Mouse (Mus musculus): Measurements from ENCODE around the gene U2af2. TPM values are rescaled to one million over a fixed set of nuclear protein-coding genes. Genes with fewer than 3 reads are reported as not detected.
A peak's percentile ranks its signal among the peaks of the same experiment; 100 is the strongest.

U2af2 gene
- polyA plus RNA-seq, 1 experiment from 2014 or later, result 94.2 TPM

DNA sequence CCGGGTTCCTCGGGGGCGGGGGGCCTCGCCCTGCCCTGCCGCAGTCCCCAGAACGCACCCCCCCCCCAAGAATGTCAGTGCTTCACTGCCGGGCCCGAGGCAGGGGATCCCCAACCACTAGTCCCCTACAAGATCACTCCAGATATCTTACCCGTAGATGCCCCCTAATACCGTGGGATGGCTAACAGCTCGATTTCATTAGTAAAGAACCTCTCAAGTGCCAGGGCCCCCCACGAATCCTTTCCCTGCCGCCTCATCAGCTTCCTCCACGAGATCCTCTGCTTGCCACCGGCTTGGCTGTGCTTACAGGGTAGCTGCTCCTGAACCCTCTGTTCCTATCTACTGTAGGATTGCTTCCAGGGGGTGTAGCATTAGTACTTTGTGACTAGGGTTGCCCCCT lies 41.3 kb upstream of the U2af2 start:
- ATAC-seq (ENCODE audit: low FRiP score), result peak; percentile 40

DNA sequence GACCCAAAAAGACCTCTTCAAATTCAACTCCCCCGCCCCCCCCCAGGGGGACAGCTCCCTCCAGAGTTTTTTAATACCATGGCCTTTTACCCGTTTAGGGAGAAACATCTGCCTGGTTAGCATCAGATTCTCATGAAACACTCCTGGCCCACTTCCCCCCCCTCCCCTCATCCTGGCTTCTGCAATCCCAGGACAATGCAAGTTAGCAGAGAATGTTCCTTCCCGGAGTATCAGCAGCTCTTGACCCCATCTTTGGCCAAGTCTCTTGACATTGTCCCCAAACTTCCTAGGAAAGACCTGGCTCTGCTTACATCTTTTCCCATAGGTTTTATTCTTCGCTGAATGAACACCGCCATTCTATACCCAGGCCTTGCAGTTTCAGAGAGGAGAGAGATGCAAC lies 40.7 kb upstream of the U2af2 start:
- peak overlapping the region; percentile 94 for H3K27ac ChIP-seq (replicated peaks)
- ATAC-seq (ENCODE audit: low FRiP score), result no peak
- no peaks in the 10 kb centered on the region for H3K9me3 ChIP-seq (replicated peaks)
- peaks cover 25% of the 10 kb centered on the region for H3K36me3 ChIP-seq
- H3K4me2 ChIP-seq, result peak overlapping the region; percentile 82
- peak overlapping the region; percentile 84 for H3K4me3 ChIP-seq (replicated peaks)
- H3K9ac ChIP-seq (replicated peaks), result peak overlapping the region; percentile 97
- H3K4me1 ChIP-seq, result peaks cover 34% of the 10 kb centered on the region
- WGBS, result 46% methylated on average over 5 of the region's 5 CpGs
- H3K27me3 ChIP-seq (replicated peaks), result no peaks in the 10 kb centered on the region

More for the DNA sequence above, 41.3 kb upstream of the U2af2 start:
- Histone ChIP-seq H3K4me3 (replicated peaks) (peak overlapping the region; percentile 84), H3K27me3 (replicated peaks) (no peaks in the 10 kb centered on the region), H3K9me3 (replicated peaks) (no peaks in the 10 kb centered on the region), H3K4me2 (peak overlapping the region; percentile 82), H3K36me3 (peaks cover 23% of the 10 kb centered on the region), H3K4me1 (peaks cover 39% of the 10 kb centered on the region), H3K9ac (replicated peaks) (peak overlapping the region; percentile 97), H3K27ac (replicated peaks) (peak overlapping the region; percentile 94)
- under 1% methylated on average over 14 of the region's 15 CpGs for WGBS

GRCm38 (mm10) chr7:5029543-5029942 lies 32.4 kb upstream of the U2af2 start:
- no peak overlapping the region for H3K27ac ChIP-seq (replicated peaks)
- H3K9me3 ChIP-seq (replicated peaks), result peaks cover 24% of the 10 kb centered on the region
- H3K4me2 ChIP-seq, result no peak overlapping the region
- H3K9ac ChIP-seq (replicated peaks), result no peak overlapping the region
- no peaks in the 10 kb centered on the region for H3K27me3 ChIP-seq (replicated peaks)
- H3K4me3 ChIP-seq (replicated peaks), result no peak overlapping the region
- 94% methylated on average over 22 of the region's 22 CpGs for WGBS
- no peaks in the 10 kb centered on the region for H3K4me1 ChIP-seq
- ATAC-seq (ENCODE audit: low FRiP score), result no peak; the same call in 1 of the 2 replicates
- H3K36me3 ChIP-seq, result peaks cover 75% of the 10 kb centered on the region

DNA sequence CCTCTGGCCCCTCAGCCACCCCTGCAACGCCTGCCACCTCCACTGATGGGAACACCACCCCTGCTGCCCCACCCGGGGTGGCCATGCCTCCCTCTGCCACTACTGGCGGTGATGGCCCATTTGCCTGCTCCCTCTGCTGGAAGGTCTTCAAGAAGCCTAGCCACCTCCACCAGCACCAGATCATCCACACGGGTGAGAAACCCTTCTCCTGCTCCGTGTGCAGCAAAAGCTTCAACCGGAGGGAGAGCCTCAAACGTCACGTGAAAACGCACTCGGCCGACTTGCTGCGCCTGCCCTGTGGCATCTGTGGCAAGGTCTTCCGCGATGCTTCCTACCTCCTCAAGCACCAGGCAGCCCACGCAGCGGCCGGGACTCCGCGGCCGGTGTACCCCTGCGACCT lies 32.0 kb upstream of the U2af2 start:
- Histone ChIP-seq H3K36me3 (peaks cover 77% of the 10 kb centered on the region), H3K27ac (replicated peaks) (no peak overlapping the region), H3K9me3 (replicated peaks) (peaks cover 24% of the 10 kb centered on the region), H3K4me1 (no peaks in the 10 kb centered on the region), H3K9ac (replicated peaks) (no peak overlapping the region), H3K4me2 (no peak overlapping the region), H3K4me3 (replicated peaks) (no peak overlapping the region), H3K27me3 (replicated peaks) (no peaks in the 10 kb centered on the region)
- ATAC-seq (ENCODE audit: low FRiP score), result no peak
- 90% methylated on average over 21 of the region's 21 CpGs for WGBS

- peaks cover 78% of the 10 kb centered on the region for H3K36me3 ChIP-seq
- H3K4me1 ChIP-seq, result no peaks in the 10 kb centered on the region
- 83% methylated on average over 63 of the region's 63 CpGs for WGBS
- H3K9ac ChIP-seq (replicated peaks), result no peak overlapping the region
- H3K4me2 ChIP-seq, result no peak overlapping the region
- H3K9me3 ChIP-seq (replicated peaks), result peaks cover 24% of the 10 kb centered on the region
- H3K4me3 ChIP-seq (replicated peaks), result no peak overlapping the region; the same call in 1 of the 2 replicates
- H3K27me3 ChIP-seq (replicated peaks), result no peaks in the 10 kb centered on the region
- 0 out of 2 replicates have a peak, but pooled peaks have one; percentile 15 for ATAC-seq (ENCODE audit: low FRiP score)
- H3K27ac ChIP-seq (replicated peaks), result no peak overlapping the region
Observed at GRCm38 (mm10) chr7:5030554-5031275, 31.2 kb upstream of the U2af2 start.

DNA sequence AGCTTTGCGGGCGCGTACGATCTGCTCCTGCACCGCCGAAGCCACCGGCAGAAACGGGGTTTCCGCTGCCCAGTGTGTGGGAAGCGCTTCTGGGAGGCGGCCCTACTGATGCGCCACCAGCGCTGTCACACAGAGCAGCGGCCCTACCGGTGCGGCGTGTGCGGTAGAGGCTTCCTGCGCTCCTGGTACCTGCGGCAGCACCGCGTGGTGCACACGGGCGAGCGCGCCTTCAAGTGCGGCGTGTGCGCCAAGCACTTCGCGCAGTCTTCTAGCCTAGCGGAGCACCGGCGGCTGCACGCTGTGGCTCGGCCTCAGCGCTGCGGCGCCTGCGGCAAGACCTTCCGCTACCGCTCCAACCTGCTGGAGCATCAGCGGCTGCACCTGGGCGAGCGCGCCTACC lies 30.4 kb upstream of the U2af2 start:
- no peak for ATAC-seq (ENCODE audit: low FRiP score)
- Histone ChIP-seq H3K9me3 (replicated peaks) (peaks cover 24% of the 10 kb centered on the region), H3K27ac (replicated peaks) (no peak overlapping the region), H3K27me3 (replicated peaks) (no peaks in the 10 kb centered on the region), H3K9ac (replicated peaks) (no peak overlapping the region), H3K36me3 (peaks cover 81% of the 10 kb centered on the region), H3K4me2 (no peak overlapping the region), H3K4me1 (no peaks in the 10 kb centered on the region), H3K4me3 (replicated peaks) (no peak overlapping the region)
- WGBS, result 81% methylated on average over 46 of the region's 46 CpGs

- H3K4me3 ChIP-seq (replicated peaks), result no peak within 1 kb of the TSS
- no peak within 1 kb of the TSS for H3K27ac ChIP-seq (replicated peaks)
- no peaks in the 10 kb centered on the region for H3K27me3 ChIP-seq (replicated peaks)
- 91% methylated on average over 3 of the region's 3 CpGs for WGBS
- no peak for ATAC-seq (ENCODE audit: low FRiP score)
- H3K36me3 ChIP-seq, result peaks cover 68% of the 10 kb centered on the region
- H3K4me2 ChIP-seq, result no peak within 1 kb of the TSS
- peaks cover 12% of the 10 kb centered on the region for H3K4me1 ChIP-seq
- peaks cover 24% of the 10 kb centered on the region for H3K9me3 ChIP-seq (replicated peaks)
- H3K9ac ChIP-seq (replicated peaks), result no peak within 1 kb of the TSS
Observed at GRCm38 (mm10) chr7:5033818-5034217, 28.1 kb upstream of the U2af2 start, which contains the start of gene 4632433K11Rik. Gene 4632433K11Rik, plus strand, starts transcription at chr7:5034118.

DNA sequence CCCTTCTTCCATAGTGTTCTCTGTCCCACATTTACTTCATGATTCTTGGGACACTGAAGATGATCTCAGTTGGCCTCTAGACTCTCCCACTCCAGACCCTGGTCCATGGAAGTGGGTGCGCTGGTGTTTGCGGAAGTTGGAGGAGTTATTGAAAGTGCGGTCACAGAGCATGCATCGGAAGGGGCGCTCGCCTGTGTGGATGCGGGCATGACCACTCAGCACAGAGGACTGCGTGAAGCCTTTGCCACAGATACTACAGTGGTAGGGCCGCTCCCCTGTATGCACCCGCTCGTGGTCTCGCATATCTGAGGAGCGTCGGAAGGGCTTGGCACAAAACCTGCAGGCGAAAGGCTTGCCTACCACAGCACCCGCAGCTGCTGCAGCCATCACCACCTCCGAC lies 26.3 kb upstream of the U2af2 start:
- Histone ChIP-seq H3K27ac (replicated peaks) (no peak overlapping the region), H3K4me1 (peaks cover 22% of the 10 kb centered on the region), H3K4me3 (replicated peaks) (no peak overlapping the region), H3K9me3 (replicated peaks) (peaks cover 10% of the 10 kb centered on the region), H3K27me3 (replicated peaks) (no peaks in the 10 kb centered on the region), H3K4me2 (no peak overlapping the region), H3K9ac (replicated peaks) (no peak overlapping the region), H3K36me3 (peaks cover 50% of the 10 kb centered on the region)
- 97% methylated on average over 17 of the region's 17 CpGs for WGBS
- ATAC-seq (ENCODE audit: low FRiP score), result no peak

- Histone ChIP-seq H3K27ac (replicated peaks) (no peak overlapping the region), H3K9me3 (replicated peaks) (peaks cover 5% of the 10 kb centered on the region), H3K4me2 (no peak overlapping the region), H3K36me3 (peaks cover 45% of the 10 kb centered on the region), H3K9ac (replicated peaks) (no peak overlapping the region), H3K27me3 (replicated peaks) (no peaks in the 10 kb centered on the region), H3K4me3 (replicated peaks) (no peak overlapping the region), H3K4me1 (peaks cover 22% of the 10 kb centered on the region)
- WGBS, result 96% methylated on average over 9 of the region's 9 CpGs
- ATAC-seq (ENCODE audit: low FRiP score), result no peak
Observed at GRCm38 (mm10) chr7:5036136-5036535, 25.8 kb upstream of the U2af2 start.

- H3K4me2 ChIP-seq, result peak overlapping the region; percentile 68
- H3K27me3 ChIP-seq (replicated peaks), result no peaks in the 10 kb centered on the region
- ATAC-seq (ENCODE audit: low FRiP score), result no peak
- 0 out of 2 replicates have a peak overlapping the region, but pooled peaks have one; percentile 99 for H3K27ac ChIP-seq (replicated peaks)
- H3K4me3 ChIP-seq (replicated peaks), result peak overlapping the region; percentile 61; the same call in 1 of the 2 replicates
- H3K9me3 ChIP-seq (replicated peaks), result no peaks in the 10 kb centered on the region
- peaks cover 36% of the 10 kb centered on the region for H3K36me3 ChIP-seq
- whole genome bisulfite sequencing, result 94% methylated on average over 7 of the region's 7 CpGs
- no peak overlapping the region for H3K9ac ChIP-seq (replicated peaks)
- H3K4me1 ChIP-seq, result peaks cover 22% of the 10 kb centered on the region
Observed at GRCm38 (mm10) chr7:5037026-5037425, 24.9 kb upstream of the U2af2 start.

DNA sequence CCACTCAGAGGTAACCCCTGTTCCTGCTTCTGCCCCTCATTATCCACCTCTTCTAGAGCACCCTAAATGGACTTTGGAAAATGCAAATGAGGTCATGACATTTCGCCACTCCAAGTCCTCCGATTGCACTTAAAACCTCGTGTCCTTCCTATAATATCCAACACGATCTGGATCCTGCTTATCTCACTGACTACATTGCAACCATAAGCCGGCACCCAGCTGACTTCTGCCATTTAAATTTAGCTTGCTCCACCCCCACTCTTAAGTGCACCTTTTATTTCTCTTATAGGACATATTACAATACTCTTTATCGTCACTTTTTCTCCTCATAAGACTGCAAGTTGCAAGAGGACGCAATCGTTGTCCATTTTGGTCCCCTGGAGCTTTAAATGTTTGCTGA lies 24.5 kb upstream of the U2af2 start:
- Histone ChIP-seq H3K27me3 (replicated peaks) (no peaks in the 10 kb centered on the region), H3K4me1 (peaks cover 22% of the 10 kb centered on the region), H3K4me3 (replicated peaks) (peak overlapping the region; percentile 61), H3K9me3 (replicated peaks) (no peaks in the 10 kb centered on the region), H3K36me3 (peaks cover 32% of the 10 kb centered on the region), H3K4me2 (peak overlapping the region; percentile 68), H3K27ac (replicated peaks) (peak overlapping the region; percentile 99), H3K9ac (replicated peaks) (0 out of 2 replicates have a peak overlapping the region, but pooled peaks have one; percentile 74)
- no peak for ATAC-seq (ENCODE audit: low FRiP score)
- WGBS, result 81% methylated on average over 8 of the region's 8 CpGs

- Histone ChIP-seq H3K9ac (replicated peaks) (peak within 1 kb of the TSS; percentile 74), H3K27ac (replicated peaks) (peak within 1 kb of the TSS; percentile 99), H3K36me3 (peaks cover 24% of the 10 kb centered on the region), H3K9me3 (replicated peaks) (no peaks in the 10 kb centered on the region), H3K4me3 (replicated peaks) (peak within 1 kb of the TSS; percentile 61), H3K4me1 (peaks cover 22% of the 10 kb centered on the region), H3K4me2 (peak within 1 kb of the TSS; percentile 68), H3K27me3 (replicated peaks) (no peaks in the 10 kb centered on the region)
- under 1% methylated on average over 48 of the region's 48 CpGs for WGBS
- peak; percentile 94 for ATAC-seq (ENCODE audit: low FRiP score)
Observed at GRCm38 (mm10) chr7:5038109-5038732, 23.7 kb upstream of the U2af2 start, which contains the start of gene Zfp784. Gene Zfp784, minus strand, starts transcription at chr7:5038446.

Measured in neural tube, embryonic 15.5 days (tissue).